Mouse (Mus musculus): ENCODE data around the gene Sema3g. TPM values are rescaled to one million over a fixed set of nuclear protein-coding genes. Genes with fewer than 3 reads are reported as not detected.
A peak's percentile ranks its signal among the peaks of the same experiment; 100 is the strongest.

Gene Sema3g
- total RNA-seq, 1 experiment from 2014 or later = not detected

- ATAC-seq (replicated peaks; ENCODE audit: insufficient number of reproducible peaks, low FRiP score, low TSS enrichment, poor library complexity, severe bottlenecking) = no peak
Observed at GRCm38 (mm10) chr14:31194441-31194840, 23.2 kb upstream of the Sema3g start.

DNA sequence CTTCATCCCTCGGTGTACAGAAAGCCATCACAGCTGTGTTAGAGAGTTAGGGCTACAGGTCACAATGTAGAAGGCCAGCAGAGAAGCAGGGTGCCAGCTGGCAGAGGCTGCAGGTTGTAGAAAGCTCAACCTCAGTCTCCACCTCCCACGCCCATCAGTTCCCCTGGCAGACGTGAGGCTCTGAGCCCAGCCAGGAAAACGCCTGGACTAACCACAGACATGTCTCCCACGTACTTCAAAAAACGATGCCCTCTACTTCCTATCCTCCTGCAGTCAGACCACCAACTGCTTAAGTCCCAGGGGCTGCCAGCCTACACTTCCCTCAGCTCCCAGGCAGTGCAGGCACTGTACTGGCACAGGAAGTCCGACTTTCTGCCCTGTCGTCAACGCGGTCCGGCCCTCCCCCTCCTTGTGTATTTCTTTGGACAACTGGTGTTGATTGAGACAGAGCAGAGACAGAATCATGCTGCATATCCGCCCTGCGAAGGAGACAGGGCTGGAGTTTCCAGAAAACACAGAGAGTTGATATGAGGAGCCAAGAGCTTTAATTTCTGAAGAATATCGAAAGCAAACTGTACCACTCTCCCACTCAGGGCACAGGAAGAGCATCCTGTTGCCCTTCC, 22.7 kb upstream of the Sema3g start:
- ATAC-seq (replicated peaks; ENCODE audit: insufficient number of reproducible peaks, low FRiP score, low TSS enrichment, poor library complexity, severe bottlenecking) = no peak; the same call in 1 of the 2 replicates

- no peak for ATAC-seq (replicated peaks; ENCODE audit: insufficient number of reproducible peaks, low FRiP score, low TSS enrichment, poor library complexity, severe bottlenecking)
Observed at GRCm38 (mm10) chr14:31195521-31195920, 22.1 kb upstream of the Sema3g start.

GRCm38 (mm10) chr14:31195968-31196367, 21.7 kb upstream of the Sema3g start:
- peak; percentile 63; the same call in 1 of the 2 replicates for ATAC-seq (replicated peaks; ENCODE audit: insufficient number of reproducible peaks, low FRiP score, low TSS enrichment, poor library complexity, severe bottlenecking)

GRCm38 (mm10) chr14:31197547-31198516, 19.8 kb upstream of the Sema3g start:
- ATAC-seq (replicated peaks; ENCODE audit: insufficient number of reproducible peaks, low FRiP score, low TSS enrichment, poor library complexity, severe bottlenecking) = no peak

DNA sequence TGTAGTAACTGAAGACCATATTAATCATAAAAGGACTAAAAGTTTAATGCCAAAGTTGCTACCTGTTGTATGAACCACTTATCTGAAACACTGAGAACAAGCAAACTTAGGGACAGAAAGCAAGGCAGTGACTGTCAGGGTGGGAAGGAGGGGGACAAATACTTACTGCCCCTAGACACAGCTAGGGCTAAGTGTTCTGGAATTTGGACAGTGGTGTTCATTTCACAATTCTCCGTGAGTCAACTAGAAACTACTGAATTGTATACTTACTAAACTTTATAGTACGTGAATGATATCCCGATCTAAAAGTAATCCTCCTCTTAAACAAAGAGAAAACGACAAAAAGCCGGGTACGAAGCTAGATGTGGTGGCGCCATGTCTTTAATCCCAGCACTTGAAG, 18.1 kb upstream of the Sema3g start:
- ATAC-seq (replicated peaks; ENCODE audit: insufficient number of reproducible peaks, low FRiP score, low TSS enrichment, poor library complexity, severe bottlenecking) = no peak

- no peak for ATAC-seq (replicated peaks; ENCODE audit: insufficient number of reproducible peaks, low FRiP score, low TSS enrichment, poor library complexity, severe bottlenecking)
Observed at GRCm38 (mm10) chr14:31200038-31200437, 17.6 kb upstream of the Sema3g start.

- ATAC-seq (replicated peaks; ENCODE audit: insufficient number of reproducible peaks, low FRiP score, low TSS enrichment, poor library complexity, severe bottlenecking) = no peak
Observed at GRCm38 (mm10) chr14:31204844-31205243, 12.8 kb upstream of the Sema3g start.

DNA sequence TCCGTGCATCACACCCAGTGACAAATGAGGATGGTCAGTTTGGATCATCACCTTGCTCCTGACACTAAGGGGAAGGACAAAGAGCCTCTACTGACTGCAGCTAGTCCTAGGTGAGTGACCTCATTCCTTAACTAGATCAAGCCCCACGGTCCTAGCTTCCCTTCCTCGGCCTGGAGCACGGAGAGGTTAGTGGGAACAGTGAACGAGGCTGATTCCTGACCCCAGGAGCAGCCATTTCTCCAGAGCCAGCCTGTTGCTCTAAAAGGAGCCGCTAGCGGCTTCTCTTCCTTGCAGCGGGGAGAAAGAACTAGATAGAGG, 12.5 kb upstream of the Sema3g start:
- no peak for ATAC-seq (replicated peaks; ENCODE audit: insufficient number of reproducible peaks, low FRiP score, low TSS enrichment, poor library complexity, severe bottlenecking)

DNA sequence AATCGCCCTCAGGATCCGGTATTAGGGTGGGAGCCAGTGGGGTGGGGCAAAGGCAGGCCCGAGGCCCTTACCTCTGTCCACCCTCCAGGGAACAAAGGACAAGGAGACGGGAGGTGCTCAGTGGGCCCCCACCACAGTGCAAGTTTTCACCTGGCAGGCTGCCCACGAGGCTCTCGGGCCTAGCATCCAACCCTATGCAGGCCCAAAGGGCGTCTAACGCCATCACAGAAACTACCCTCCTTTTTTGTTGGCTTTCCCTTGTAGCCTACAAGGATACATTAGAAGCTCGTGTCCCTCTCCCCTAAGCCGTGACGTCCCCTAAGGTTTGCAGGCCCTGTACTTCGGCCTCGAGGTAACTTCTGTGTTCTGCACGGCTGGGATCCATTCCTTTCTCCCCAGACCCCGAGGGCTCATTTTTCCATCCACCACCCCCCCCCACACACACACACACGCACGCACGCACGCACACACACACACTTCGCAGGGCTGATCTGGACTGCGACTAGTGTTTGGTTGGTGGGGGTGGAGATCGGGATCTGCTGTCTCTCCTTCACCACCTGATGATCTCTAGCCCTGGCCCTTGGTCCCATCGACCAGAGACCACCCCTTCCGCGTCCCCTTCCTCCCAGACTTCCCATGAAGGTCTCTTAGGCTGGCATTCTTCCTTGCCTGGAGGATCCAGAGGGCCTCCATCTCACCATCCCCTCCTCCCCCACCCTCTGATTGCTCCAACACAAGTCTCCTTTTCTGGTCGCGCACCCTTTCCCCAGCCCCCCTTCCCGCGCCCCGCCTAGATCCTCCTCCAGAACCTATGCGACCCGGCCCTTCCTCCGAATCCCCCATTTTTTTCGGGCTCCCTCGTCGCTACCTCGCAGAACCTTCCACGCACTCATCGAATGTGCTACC, 11.8 kb upstream of the Sema3g start:
- no peak for ATAC-seq (replicated peaks; ENCODE audit: insufficient number of reproducible peaks, low FRiP score, low TSS enrichment, poor library complexity, severe bottlenecking)

GRCm38 (mm10) chr14:31206472-31206981, 11.1 kb upstream of the Sema3g start:
- peak; percentile 76 for ATAC-seq (replicated peaks; ENCODE audit: insufficient number of reproducible peaks, low FRiP score, low TSS enrichment, poor library complexity, severe bottlenecking)

GRCm38 (mm10) chr14:31207070-31207830, 10.4 kb upstream of the Sema3g start:
- no peak for ATAC-seq (replicated peaks; ENCODE audit: insufficient number of reproducible peaks, low FRiP score, low TSS enrichment, poor library complexity, severe bottlenecking)

DNA sequence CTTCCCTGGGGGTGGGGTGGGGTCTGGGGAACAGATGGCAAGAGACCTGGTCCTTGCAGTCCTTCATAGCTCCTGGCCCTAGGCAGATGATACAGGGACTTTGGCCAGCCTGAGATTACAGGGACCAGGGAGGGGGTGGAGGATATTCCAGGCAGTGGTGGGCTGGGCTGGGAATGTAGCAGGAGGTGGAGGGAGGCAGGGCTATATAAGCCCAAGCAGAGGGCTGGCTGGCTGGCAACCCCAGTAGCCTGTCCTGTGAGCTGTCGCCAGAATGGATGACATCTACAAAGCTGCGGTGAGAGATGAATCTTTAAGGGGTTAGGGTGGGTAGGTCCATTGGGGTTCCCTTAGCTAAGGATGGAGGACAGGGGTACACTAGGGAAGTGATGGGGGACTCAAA, 9.6 kb upstream of the Sema3g start, which contains the start of gene Tnnc1:
Tnnc1 (plus strand) TSS at position 229 of the 400 bp plus-strand sequence.
- ATAC-seq (replicated peaks; ENCODE audit: insufficient number of reproducible peaks, low FRiP score, low TSS enrichment, poor library complexity, severe bottlenecking) = no peak

DNA sequence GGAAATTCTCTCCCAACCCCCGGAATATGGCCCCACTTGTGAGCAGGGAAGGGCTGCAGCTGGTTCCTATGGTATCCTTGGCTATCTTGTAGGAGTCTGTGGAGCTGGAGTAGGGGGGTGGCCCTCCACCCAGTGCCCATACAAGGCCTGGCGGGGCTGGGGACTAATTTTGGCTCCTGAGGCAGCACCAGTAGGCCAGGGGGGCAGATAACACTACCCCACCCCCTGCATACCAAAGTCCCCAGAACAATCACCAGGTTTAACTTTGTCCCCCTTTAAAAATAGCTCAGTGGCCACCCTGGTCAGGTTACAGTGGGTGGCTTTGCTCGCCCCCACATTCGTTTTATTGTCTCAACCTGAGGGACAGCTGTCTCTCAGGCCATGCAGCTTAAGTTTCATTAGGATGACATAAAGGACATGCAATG, 8.5 kb upstream of the Sema3g start:
- no peak for ATAC-seq (replicated peaks; ENCODE audit: insufficient number of reproducible peaks, low FRiP score, low TSS enrichment, poor library complexity, severe bottlenecking)

GRCm38 (mm10) chr14:31211854-31212253, 5.8 kb upstream of the Sema3g start:
- no peak for ATAC-seq (replicated peaks; ENCODE audit: insufficient number of reproducible peaks, low FRiP score, low TSS enrichment, poor library complexity, severe bottlenecking)

DNA sequence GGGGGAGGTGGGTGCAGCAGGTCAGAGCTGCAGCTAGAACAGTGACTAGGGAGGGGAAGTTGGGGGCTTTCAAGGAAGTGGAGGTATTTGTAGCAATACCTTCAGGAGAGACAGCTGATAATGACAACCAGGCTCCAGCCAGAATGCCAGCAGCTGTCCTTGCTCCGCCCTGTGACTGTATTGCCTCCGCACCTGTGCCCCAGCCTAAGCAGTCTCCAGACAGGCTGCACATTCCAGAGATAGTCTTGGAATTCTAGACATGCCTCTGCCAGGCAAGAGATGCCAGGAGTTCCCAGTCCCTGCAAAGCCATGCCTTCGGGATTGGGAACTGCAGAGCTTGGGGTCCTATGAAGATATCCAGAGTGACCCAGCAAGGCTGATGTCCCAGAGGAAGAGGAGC, 5.2 kb upstream of the Sema3g start:
- no peak for ATAC-seq (replicated peaks; ENCODE audit: insufficient number of reproducible peaks, low FRiP score, low TSS enrichment, poor library complexity, severe bottlenecking)

DNA sequence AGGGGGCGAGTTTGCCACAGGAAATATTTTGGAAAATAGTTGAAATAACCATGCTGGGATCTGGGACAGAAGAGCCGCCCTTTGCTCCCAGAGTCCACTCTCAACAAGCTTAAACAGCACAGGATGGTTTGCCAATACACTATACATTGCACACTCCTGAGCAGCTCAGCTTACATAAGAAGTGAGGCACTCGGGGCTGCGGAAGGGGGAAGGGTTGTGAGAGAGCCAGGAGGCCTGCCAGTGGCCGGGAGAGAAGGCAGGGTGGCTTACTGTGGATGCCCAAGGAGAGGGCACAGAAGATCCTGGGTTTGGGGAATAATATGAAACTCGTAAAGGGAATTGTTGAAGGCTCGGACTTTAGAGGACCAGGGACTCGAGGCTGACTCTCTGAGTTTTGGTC, 3.8 kb upstream of the Sema3g start:
- ATAC-seq (replicated peaks; ENCODE audit: insufficient number of reproducible peaks, low FRiP score, low TSS enrichment, poor library complexity, severe bottlenecking) = no peak

DNA sequence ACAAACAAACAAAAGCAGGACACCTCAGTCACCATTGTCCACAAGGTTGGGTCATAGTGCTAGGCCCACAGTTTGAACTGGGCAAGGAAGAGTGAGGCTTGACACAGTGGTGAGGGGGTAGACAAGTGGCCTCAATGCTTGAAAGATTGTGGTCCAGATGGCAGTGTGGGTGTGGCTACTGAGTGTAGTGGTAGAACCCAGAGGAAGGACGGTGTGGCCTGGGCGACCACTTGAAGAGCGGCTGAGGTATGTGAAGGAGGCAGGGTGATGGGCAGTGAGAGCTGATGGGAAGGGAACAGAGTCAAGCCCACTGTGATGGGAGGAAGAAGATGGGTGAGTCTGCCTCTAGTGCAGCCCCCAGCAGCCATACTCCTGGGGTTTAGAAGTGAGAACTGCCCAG, 3.0 kb upstream of the Sema3g start:
- no peak; the same call in 1 of the 2 replicates for ATAC-seq (replicated peaks; ENCODE audit: insufficient number of reproducible peaks, low FRiP score, low TSS enrichment, poor library complexity, severe bottlenecking)

Measured in monocyte, adult 5-6 weeks (primary cell).